Mouse (Mus musculus): ENCODE data around the gene Rdh16f1.

GRCm38 (mm10) chr10:127710331-127710730 is 49.3 kb upstream of the Rdh16f1 start:
- TF ChIP-seq CTCF (IDR thresholded peaks at IDR 0.05; ENCODE audit: extremely low read depth, insufficient read length, insufficient replicate concordance, low read depth, low read length) (no peak), POLR2A (IDR thresholded peaks at IDR 0.05; ENCODE audit: low read depth, low read length) (no peak)

All from small intestine, adult 2 months (tissue).